Mouse (Mus musculus) ES-Bruce4 (cell line): Measurements from ENCODE around the gene Calcoco2.

Experiments used
- CTCF ChIP-seq: IDR thresholded peaks from one replicate; pipeline ENCODE4 v1.8.1; 2011; ENCODE audit warnings: low read depth, low read length
- EP300 ChIP-seq: IDR thresholded peaks from 2 replicates; pipeline ENCODE4 v1.6.1; 2011; ENCODE audit warnings: low read depth, low read length; ENCODE audit not compliant: insufficient read depth
- POLR2A ChIP-seq: IDR thresholded peaks from one replicate; pipeline ENCODE4 v1.8.1; 2011; ENCODE audit warnings: low read length; ENCODE audit not compliant: insufficient read depth

GRCm38 (mm10) chr11:96116116-96116515 is 4.4 kb upstream of the Calcoco2 start:
- TF ChIP-seq CTCF: no peak
- TF ChIP-seq POLR2A: no peak
- no peak for TF ChIP-seq EP300
